Mouse (Mus musculus) stomach, embryonic 16.5 days (tissue): ENCODE measurements around the gene Spryd3. TPM values are rescaled to one million over a fixed set of nuclear protein-coding genes. Genes with fewer than 3 reads are reported as not detected.

Experiments
- ATAC-seq: fragments of 200-750 bp; cut with Nextera tagmentation; 2 replicates; pipeline ENCODE4 v1.8.0; 2017; ENCODE audit warnings: moderate number of reproducible peaks, moderate TSS enrichment; ENCODE audit not compliant: insufficient read depth, low FRiP score
- H3K27ac ChIP-seq: fragments of 300-500 bp; sonication (generic); 2 replicates; pipeline ENCODE4 v1.5.1; 2014; ENCODE audit warnings: low read length
- H3K27me3 ChIP-seq: fragments of 300-500 bp; sonication (generic); 2 replicates; pipeline ENCODE4 v1.6.1; 2014; ENCODE audit warnings: low read length, control low read depth, mixed read lengths; ENCODE audit not compliant: control insufficient read depth, insufficient read depth
- H3K36me3 ChIP-seq: fragments of 300-500 bp; sonication (generic); 2 replicates; pipeline ENCODE4 v1.6.1; 2014; ENCODE audit warnings: low read length; ENCODE audit not compliant: control insufficient read depth, insufficient read depth
- H3K4me1 ChIP-seq: fragments of 300-500 bp; sonication (generic); 2 replicates; pipeline ENCODE4 v1.6.1; 2014; ENCODE audit warnings: low read length, control low read depth, mixed read lengths; ENCODE audit not compliant: control insufficient read depth, insufficient read depth
- H3K4me2 ChIP-seq: fragments of 300-500 bp; sonication (generic); 2 replicates; pipeline ENCODE4 v1.6.1; 2014; ENCODE audit warnings: low read depth, low read length, mixed read lengths
- H3K4me3 ChIP-seq: fragments of 300-500 bp; sonication (generic); replicated peaks from 2 replicates; pipeline ENCODE4 v1.5.1; 2014; ENCODE audit warnings: mild to moderate bottlenecking, low read length
- H3K9ac ChIP-seq: fragments of 300-500 bp; sonication (generic); 2 replicates; pipeline ENCODE4 v1.6.1; 2014; ENCODE audit warnings: low read length
- H3K9me3 ChIP-seq: fragments of 300-500 bp; sonication (generic); replicated peaks from 2 replicates; pipeline ENCODE4 v1.6.1; 2016; ENCODE audit warnings: low read length, control low read depth; ENCODE audit not compliant: control insufficient read depth
- WGBS: fragments of 180-500 bp; shearing (Covaris S2); extraction: QIAGEN DNeasy Blood & Tissue Kit; methylation state at CpG from one replicate; pipeline ENCODE4 v1.1.7; 2014; 5-methylcytosine and 5-hydroxymethylcytosine counted together
- polyA plus RNA-seq: library from polyadenylated mRNA; unstranded; fragments of >200 nt; fragmentation: Nextera tagmentation; extraction: Ambion mirVana; gene quantifications from 2 replicates; pipeline ENCODE4 v1.2.1, GENCODE M21; 2015

Spryd3 gene
- 29.2 and 35.0 TPM in 2 replicates for polyA plus RNA-seq

- Histone ChIP-seq H3K9me3 (no peaks in the 10 kb centered on the region), H3K4me3 (peak within 1 kb of the TSS; percentile 59), H3K27me3 (no peaks in the 10 kb centered on the region), H3K4me1 (peaks cover 14% of the 10 kb centered on the region; the same call in 1 of the 2 replicates), H3K27ac (peak within 1 kb of the TSS; percentile 69), H3K4me2 (peak within 1 kb of the TSS; percentile 80), H3K9ac (peak within 1 kb of the TSS; percentile 76), H3K36me3 (peaks cover 10% of the 10 kb centered on the region)
- ATAC-seq = peak; percentile 99
- WGBS = under 1% methylated on average over 50 of the region's 50 CpGs
These were observed at the start of gene Spryd3 for GRCm38 (mm10) chr15:102136129-102136758. Gene Spryd3, minus strand, starts transcription at chr15:102136234.

- Histone ChIP-seq H3K9ac (no peak overlapping the region), H3K27me3 (no peaks in the 10 kb centered on the region), H3K4me2 (no peak overlapping the region), H3K27ac (no peak overlapping the region), H3K4me3 (no peak overlapping the region), H3K36me3 (0 out of 2 replicates have a peak, but pooled peaks cover 3% of the 10 kb centered on the region), H3K9me3 (no peaks in the 10 kb centered on the region), H3K4me1 (no peaks in the 10 kb centered on the region)
- WGBS = 81% methylated on average over 3 of the region's 3 CpGs
- no peak for ATAC-seq
These were observed 47.0 kb upstream of the Spryd3 start for GRCm38 (mm10) chr15:102183076-102183475.

- Histone ChIP-seq H3K27me3 (no peaks in the 10 kb centered on the region), H3K9ac (no peak overlapping the region), H3K4me2 (no peak overlapping the region), H3K27ac (no peak overlapping the region), H3K4me3 (no peak overlapping the region), H3K4me1 (no peaks in the 10 kb centered on the region), H3K9me3 (no peaks in the 10 kb centered on the region), H3K36me3 (no peaks in the 10 kb centered on the region; the same call in 1 of the 2 replicates)
- WGBS = 87% methylated on average over 14 of the region's 14 CpGs
- no peak for ATAC-seq
These were observed 43.9 kb upstream of the Spryd3 start for GRCm38 (mm10) chr15:102179924-102180323.

GRCm38 (mm10) chr15:102179106-102179505, 43.1 kb upstream of the Spryd3 start:
- no peak overlapping the region for H3K27ac ChIP-seq
- 74% methylated on average over 9 of the region's 9 CpGs for WGBS
- no peaks in the 10 kb centered on the region for H3K9me3 ChIP-seq
- no peaks in the 10 kb centered on the region; the same call in 1 of the 2 replicates for H3K36me3 ChIP-seq
- no peaks in the 10 kb centered on the region for H3K4me1 ChIP-seq
- H3K4me3 ChIP-seq = no peak overlapping the region
- no peak for ATAC-seq
- H3K27me3 ChIP-seq = no peaks in the 10 kb centered on the region
- H3K4me2 ChIP-seq = no peak overlapping the region
- no peak overlapping the region for H3K9ac ChIP-seq

- 16% methylated on average over 6 of the region's 6 CpGs for WGBS
- no peaks in the 10 kb centered on the region for H3K27me3 ChIP-seq
- ATAC-seq = 0 out of 2 replicates have a peak, but pooled peaks have one; percentile 52
These were observed 42.2 kb upstream of the Spryd3 start for GRCm38 (mm10) chr15:102178279-102178678.

DNA sequence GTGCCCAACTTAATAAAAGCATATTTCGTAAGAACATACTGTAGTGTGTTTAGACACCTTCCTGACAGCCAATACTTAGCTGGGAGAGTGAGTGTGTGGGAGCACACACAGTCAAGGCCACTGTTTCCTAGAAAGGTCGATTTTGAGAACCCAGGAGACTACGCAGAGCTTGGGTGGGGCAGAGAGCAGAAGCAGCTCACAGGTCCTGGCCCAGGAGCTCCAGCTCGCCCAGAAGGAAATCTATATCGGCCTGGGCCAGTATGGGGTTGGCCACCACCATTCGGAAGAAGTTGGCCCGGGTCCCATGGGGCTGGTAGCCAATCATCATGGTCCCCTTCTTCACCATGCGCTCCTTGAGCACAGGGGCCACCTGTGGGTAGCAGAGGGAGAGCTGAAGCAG, 41.4 kb upstream of the Spryd3 start:
- H3K9ac ChIP-seq = no peak overlapping the region
- H3K27ac ChIP-seq = no peak overlapping the region
- H3K4me2 ChIP-seq = no peak overlapping the region
- ATAC-seq = no peak
- H3K27me3 ChIP-seq = no peaks in the 10 kb centered on the region
- H3K4me1 ChIP-seq = no peaks in the 10 kb centered on the region
- H3K9me3 ChIP-seq = no peaks in the 10 kb centered on the region
- WGBS = 83% methylated on average over 8 of the region's 8 CpGs
- no peak overlapping the region for H3K4me3 ChIP-seq
- H3K36me3 ChIP-seq = no peaks in the 10 kb centered on the region; the same call in 1 of the 2 replicates

More at GRCm38 (mm10) chr15:102178279-102178678, 42.2 kb upstream of the Spryd3 start:
- no peaks in the 10 kb centered on the region for H3K9me3 ChIP-seq
- H3K4me3 ChIP-seq = no peak overlapping the region
- H3K4me1 ChIP-seq = no peaks in the 10 kb centered on the region
- H3K27ac ChIP-seq = no peak overlapping the region
- H3K36me3 ChIP-seq = no peaks in the 10 kb centered on the region; the same call in 1 of the 2 replicates
- no peak overlapping the region for H3K4me2 ChIP-seq
- H3K9ac ChIP-seq = no peak overlapping the region

DNA sequence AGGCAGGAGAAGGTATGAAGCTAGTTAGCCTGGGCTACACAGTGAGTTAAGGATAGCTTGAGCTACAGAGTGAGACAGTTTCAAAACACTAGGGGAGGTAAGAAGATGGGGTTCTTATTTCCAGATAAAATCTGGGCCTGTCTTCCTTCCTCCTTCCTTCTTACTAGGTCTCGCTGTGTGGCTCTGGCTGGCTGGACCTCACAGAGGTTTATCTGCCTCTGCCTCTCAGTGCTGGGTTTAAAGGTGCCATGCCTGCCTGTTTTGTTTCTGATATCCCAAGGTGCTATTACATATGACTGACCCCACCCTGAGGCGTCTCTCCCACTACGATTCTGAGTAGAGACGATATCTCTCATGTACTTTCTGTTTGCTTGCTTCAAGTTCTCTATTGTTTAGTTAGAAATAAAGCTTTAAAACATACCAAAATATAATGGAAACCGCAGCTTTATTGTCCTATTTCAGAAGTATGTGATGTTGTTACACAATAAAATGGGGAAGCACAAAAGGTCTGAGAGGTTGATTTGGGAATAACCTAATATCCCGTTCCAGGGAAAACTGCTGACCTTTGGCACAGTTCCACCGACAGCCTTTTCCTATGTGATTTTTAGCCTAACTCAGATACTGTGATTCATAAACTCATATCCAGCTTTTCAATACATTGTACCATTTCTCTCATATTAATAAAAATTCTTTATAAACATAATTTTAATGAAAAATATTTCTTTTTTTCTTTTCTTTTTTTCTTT, 40.7 kb upstream of the Spryd3 start:
- no peak overlapping the region for H3K9ac ChIP-seq
- no peak overlapping the region for H3K4me2 ChIP-seq
- H3K9me3 ChIP-seq = no peaks in the 10 kb centered on the region
- H3K36me3 ChIP-seq = no peaks in the 10 kb centered on the region; the same call in 1 of the 2 replicates
- H3K27ac ChIP-seq = no peak overlapping the region
- no peak overlapping the region for H3K4me3 ChIP-seq
- 80% methylated on average over 7 of the region's 7 CpGs for WGBS
- ATAC-seq = no peak
- H3K4me1 ChIP-seq = no peaks in the 10 kb centered on the region
- H3K27me3 ChIP-seq = no peaks in the 10 kb centered on the region

DNA sequence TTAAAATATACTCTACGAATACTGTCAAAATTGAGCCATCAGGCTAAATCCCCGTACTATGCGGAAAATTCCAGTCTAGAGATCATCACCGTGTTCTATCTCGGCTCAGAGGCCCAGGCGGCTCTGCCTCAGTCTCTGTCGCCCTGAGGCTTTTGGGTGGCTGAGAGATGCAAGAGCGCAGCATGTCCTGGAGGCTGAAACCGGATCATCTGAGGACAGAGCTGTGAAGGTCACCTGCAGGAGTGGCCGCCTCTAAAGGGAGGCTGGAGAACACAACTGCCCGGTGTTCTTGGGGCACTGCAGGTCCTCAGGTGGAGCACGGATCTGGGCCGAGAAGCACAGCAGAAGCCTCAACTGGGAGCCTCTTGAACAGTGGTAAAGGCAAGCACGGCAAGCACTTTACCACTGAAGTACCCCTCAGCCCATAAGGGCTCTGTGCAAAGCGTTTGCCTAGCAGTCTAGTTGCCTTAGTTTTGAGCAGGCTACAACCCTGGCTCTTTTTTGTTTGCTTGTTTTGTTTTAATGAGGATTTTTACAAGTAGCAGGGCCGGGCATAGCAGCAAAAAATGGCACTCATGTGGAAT, 39.8 kb upstream of the Spryd3 start:
- no peak overlapping the region for H3K4me3 ChIP-seq
- no peaks in the 10 kb centered on the region for H3K27me3 ChIP-seq
- H3K9me3 ChIP-seq = no peaks in the 10 kb centered on the region
- H3K36me3 ChIP-seq = no peaks in the 10 kb centered on the region; the same call in 1 of the 2 replicates
- 85% methylated on average over 16 of the region's 16 CpGs for WGBS
- no peak overlapping the region for H3K27ac ChIP-seq
- H3K9ac ChIP-seq = no peak overlapping the region
- no peak for ATAC-seq
- H3K4me1 ChIP-seq = no peaks in the 10 kb centered on the region
- no peak overlapping the region for H3K4me2 ChIP-seq

DNA sequence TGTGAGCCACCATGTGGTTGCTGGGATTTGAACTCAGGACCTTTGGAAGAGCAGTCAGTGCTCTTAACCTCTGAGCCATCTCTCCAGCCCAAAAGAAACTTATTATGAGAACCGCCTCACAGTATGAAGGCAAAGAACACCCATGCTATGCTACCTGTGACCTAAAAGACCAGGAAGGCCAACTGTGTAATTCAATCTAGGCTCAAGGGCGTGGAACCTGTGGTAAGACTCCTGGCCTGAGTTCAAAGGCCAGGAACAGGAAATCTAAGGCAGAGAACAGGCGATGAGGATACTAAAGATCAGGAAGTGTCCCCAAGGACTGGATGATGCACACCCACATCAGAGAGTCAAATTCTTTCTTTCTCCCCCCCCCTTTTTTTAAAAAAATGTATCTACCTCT, 37.5 kb upstream of the Spryd3 start:
- Histone ChIP-seq H3K4me3 (no peak overlapping the region), H3K27me3 (no peaks in the 10 kb centered on the region), H3K4me2 (no peak overlapping the region), H3K36me3 (no peaks in the 10 kb centered on the region; the same call in 1 of the 2 replicates), H3K27ac (no peak overlapping the region), H3K4me1 (no peaks in the 10 kb centered on the region), H3K9me3 (no peaks in the 10 kb centered on the region), H3K9ac (no peak overlapping the region)
- no peak for ATAC-seq
- 89% methylated on average over 3 of the region's 3 CpGs for WGBS
